Mouse (Mus musculus): ENCODE data around the gene Ubqln1. TPM values are rescaled to one million over a fixed set of nuclear protein-coding genes. Genes with fewer than 3 reads are reported as not detected.

The Ubqln1 gene
- 56.6 and 66.3 TPM in 2 replicates for polyA plus RNA-seq (2015; fragmentation: Nextera tagmentation; extraction: Ambion mirVana)

GRCm38 (mm10) chr13:58215592-58216341, at the start of gene Ubqln1:
Gene Ubqln1 (minus strand): TSS chr13:58215653.

GRCm38 (mm10) chr13:58157447-58158098, 57.9 kb downstream of the Ubqln1 start, which contains the start of gene Idnk:
Gene Idnk (plus strand): TSS chr13:58157649.

GRCm38 (mm10) chr13:58128396-58128767, 87.1 kb downstream of the Ubqln1 start, which contains the start of gene Hnrnpa0:
Gene Hnrnpa0 (minus strand): TSS chr13:58128556.

Other genes with a start within 250 kb of the Ubqln1 start
- gene Klhl3, start 102.1 kb downstream of the Ubqln1 start, polyA plus RNA-seq (2015; fragmentation: Nextera tagmentation; extraction: Ambion mirVana): 4.3 and 5.7 TPM in 2 replicates
- 17.7 and 21.0 TPM in 2 replicates for gene Hnrnpa0, start 87.1 kb downstream of the Ubqln1 start, polyA plus RNA-seq (2015; fragmentation: Nextera tagmentation; extraction: Ambion mirVana)
- gene Idnk, start 58.0 kb downstream of the Ubqln1 start, polyA plus RNA-seq (2015; fragmentation: Nextera tagmentation; extraction: Ambion mirVana): 18.1 and 21.0 TPM in 2 replicates
- 26.2 and 30.7 TPM in 2 replicates for gene Gkap1, start 60.0 kb upstream of the Ubqln1 start, polyA plus RNA-seq (2015; fragmentation: Nextera tagmentation; extraction: Ambion mirVana)
- 0.19 TPM in 2 replicates for gene Kif27, start 143.5 kb upstream of the Ubqln1 start, polyA plus RNA-seq (2015; fragmentation: Nextera tagmentation; extraction: Ambion mirVana)
- 24.3 and 27.2 TPM in 2 replicates for gene 2210016F16Rik, start 169.6 kb upstream of the Ubqln1 start, polyA plus RNA-seq (2015; fragmentation: Nextera tagmentation; extraction: Ambion mirVana)
- 10.1 and 11.0 TPM in 2 replicates for gene Rmi1, start 186.6 kb upstream of the Ubqln1 start, polyA plus RNA-seq (2015; fragmentation: Nextera tagmentation; extraction: Ambion mirVana)
- gene Hnrnpk, start 187.7 kb upstream of the Ubqln1 start, polyA plus RNA-seq (2015; fragmentation: Nextera tagmentation; extraction: Ambion mirVana): 484 and 551 TPM in 2 replicates

Data from skeletal muscle tissue, postnatal 0 days (tissue).